Mouse (Mus musculus): ENCODE data around the gene Cep295.
"Not testable (repeated sequence)": the region's sequence is repeated elsewhere in the genome, so short reads cannot be mapped to it uniquely, and the experiment has no call there.

The Cep295 gene

GRCm38 (mm10) chr9:15306398-15307119 lies 51.0 kb downstream of the Cep295 start, which contains the start of gene 4931406C07Rik:
Gene 4931406C07Rik, minus strand, starts transcription at chr9:15306448.
- no peak for DNase-seq (ENCODE audit: low read depth, low spot score)

- peak; percentile 96 for DNase-seq (ENCODE audit: low read depth, low spot score)
Observed at GRCm38 (mm10) chr9:15305503-15306397, 51.8 kb downstream of the Cep295 start, which contains the start of gene Taf1d. Gene Taf1d, plus strand, starts transcription at chr9:15306214.

DNA sequence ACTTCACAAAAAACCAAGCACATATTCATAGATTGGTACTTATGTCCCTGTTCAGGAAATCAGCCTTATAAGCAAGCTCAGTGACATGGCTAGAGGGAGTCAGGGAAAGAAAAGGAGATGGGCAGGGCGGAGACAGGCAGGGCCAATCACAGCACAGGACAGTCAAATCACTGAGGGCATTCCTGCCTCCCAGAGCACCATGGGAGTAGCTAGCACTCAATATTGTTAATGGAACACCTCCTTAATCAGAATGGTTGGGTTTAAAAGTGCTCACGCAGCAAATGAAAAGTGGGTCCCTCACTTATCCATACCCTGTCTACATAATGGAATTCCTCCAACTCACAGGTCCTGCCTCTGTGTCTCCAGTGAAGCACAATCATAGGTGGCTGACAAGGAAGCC lies 54.7 kb downstream of the Cep295 start:
- no peak for DNase-seq (ENCODE audit: low read depth, low spot score)

DNA sequence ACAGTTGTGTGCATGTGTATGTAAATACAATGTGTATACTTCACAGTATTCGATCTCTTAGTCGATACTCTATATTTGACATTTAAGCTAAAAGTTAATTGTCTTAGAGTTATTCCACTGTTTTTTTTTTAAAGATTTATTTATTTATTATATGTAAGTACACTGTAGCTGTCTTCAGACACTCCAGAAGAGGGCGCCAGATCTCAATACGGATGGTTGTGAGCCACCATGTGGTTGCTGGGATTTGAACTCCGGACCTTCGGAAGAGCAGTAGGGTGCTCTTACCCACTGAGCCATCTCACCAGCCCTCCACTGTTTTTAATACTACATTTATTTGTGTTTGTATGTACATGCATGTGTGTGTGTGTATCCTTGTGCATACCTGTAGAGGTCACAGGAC lies 55.6 kb downstream of the Cep295 start:
- DNase-seq (ENCODE audit: low read depth, low spot score), result not testable (repeated sequence)

DNA sequence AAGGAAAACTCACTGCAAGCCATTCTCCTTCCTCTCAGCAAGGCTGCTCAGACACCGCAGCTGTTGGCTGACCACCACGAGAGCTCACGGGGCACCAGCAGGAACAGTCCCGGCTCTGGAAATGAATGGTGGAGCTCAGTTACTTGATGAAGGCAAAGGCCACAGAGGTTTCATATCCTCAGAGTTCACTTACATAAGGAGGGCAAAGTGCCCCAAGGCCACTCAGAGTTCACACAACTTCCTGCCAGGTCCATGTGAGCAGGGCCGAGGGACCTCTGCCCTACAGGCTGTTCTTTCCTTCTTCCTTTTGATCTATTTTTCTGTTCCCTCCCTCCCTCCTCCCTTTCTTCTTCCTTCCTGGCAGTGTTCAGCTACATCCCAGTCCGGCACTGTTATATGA lies 56.2 kb downstream of the Cep295 start:
- no peak for DNase-seq (ENCODE audit: low read depth, low spot score)

DNA sequence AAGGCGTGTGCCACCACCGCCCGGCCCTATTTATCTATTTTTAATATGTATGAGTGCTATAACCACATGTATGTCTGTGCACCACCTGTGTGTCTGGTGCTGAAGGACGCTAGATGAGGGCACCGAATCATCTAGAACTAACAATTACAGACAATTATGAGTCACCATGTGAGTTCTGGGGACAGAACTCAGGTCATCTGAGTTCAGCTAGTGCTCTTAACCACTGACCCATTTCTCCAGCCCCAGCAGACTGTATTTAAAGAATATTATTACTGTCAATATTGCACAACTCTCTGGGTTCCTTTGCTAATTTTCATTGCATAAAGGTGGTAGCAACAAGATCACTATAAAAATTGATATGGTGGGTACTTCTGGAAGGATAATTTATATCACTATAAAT lies 57.5 kb downstream of the Cep295 start:
- DNase-seq (ENCODE audit: low read depth, low spot score), result no peak

- DNase-seq (ENCODE audit: low read depth, low spot score), result no peak
Observed at GRCm38 (mm10) chr9:15298451-15298850, 59.1 kb downstream of the Cep295 start.

GRCm38 (mm10) chr9:15297112-15297511 lies 60.5 kb downstream of the Cep295 start:
- DNase-seq (ENCODE audit: low read depth, low spot score), result no peak

GRCm38 (mm10) chr9:15289251-15289650 lies 68.3 kb downstream of the Cep295 start:
- no peak for DNase-seq (ENCODE audit: low read depth, low spot score)

DNA sequence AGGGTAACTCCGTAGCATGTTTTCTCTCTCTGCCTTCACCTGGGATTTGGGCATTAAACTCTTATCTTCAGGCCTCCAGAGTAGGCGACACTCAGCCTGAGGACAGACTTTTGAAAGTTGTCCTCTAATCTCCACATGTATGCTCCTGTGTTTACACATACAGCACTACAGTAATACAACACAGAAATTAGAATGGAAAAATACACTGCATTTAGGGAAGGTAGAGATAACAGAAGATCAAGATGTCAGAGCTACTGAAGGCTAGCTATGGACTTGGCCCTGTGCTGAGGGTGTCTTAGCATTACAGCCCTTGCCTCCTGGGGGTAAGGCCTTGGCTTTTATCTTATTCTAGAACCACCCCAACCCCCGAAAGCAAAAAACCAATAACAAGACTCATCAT lies 69.2 kb downstream of the Cep295 start:
- DNase-seq (ENCODE audit: low read depth, low spot score), result no peak

GRCm38 (mm10) chr9:15287846-15288245 lies 69.7 kb downstream of the Cep295 start:
- no peak for DNase-seq (ENCODE audit: low read depth, low spot score)

- no peak for DNase-seq (ENCODE audit: low read depth, low spot score)
Observed at GRCm38 (mm10) chr9:15285443-15285842, 72.1 kb downstream of the Cep295 start.

DNA sequence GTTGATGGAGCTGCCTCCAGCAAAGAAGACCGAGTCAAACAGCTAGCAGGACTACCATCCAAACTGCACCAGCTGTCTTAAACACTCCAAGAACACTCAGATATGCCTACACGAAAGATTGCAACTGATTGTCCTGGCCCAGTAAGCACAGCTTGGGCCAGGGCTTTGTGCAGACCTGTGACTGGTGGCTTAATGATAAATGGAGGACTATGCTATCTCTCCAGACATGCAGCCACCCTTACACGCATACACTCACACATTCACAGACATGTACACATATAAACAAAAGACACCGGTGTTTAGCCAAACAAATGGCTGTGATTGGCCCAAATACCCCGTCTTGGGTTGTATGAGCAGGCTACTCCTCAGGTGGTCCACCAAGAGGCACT lies 77.1 kb downstream of the Cep295 start:
- DNase-seq (ENCODE audit: low read depth, low spot score), result peak; percentile 6

DNA sequence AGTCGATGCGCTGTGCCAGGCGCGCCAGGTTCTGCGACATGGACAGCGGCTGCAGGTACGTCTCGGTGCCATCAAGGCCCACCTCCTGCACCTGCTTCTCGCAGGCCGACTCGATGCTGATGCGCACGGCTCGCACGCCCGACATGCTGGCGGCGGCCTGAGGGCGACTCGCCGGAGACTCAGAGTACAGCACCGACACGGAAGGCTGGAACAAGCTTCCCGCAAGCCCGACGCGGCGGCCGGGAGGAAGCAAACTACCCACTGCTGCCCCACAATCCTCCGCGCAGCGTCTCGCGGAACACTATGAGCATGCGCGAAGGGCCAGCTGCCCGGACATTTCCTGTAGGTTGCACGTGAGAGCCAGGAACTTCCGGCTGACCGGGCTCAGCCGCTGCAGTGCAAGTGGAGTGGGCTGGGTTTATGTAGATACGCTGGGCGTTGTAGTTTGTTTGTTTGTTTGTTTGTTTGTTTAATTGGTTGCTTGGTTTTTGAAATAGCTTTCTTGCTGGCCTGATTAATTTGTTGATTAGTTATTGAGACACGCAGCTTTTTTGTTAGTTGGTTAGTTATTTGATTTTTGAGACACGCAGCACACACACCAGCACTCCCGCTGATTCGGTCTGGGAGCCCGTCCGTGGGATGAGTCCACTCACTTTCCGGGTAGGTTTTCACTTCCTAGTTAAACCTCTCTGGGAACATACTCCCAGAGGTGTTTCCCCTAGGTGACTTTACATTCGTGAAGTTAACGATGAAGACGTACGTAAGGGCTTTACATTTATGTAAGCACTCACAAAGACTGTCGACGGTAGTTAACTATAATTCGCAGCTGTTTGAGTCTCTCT lies 77.7 kb downstream of the Cep295 start, which contains the start of gene Med17:
Med17 (minus strand) TSS at position 283 of the 842 bp plus-strand sequence.
- DNase-seq (ENCODE audit: low read depth, low spot score), result peak; percentile 96

GRCm38 (mm10) chr9:15279139-15279648 lies 78.4 kb downstream of the Cep295 start:
- no peak for DNase-seq (ENCODE audit: low read depth, low spot score)

GRCm38 (mm10) chr9:15278343-15278742 lies 79.2 kb downstream of the Cep295 start:
- DNase-seq (ENCODE audit: low read depth, low spot score), result no peak

DNA sequence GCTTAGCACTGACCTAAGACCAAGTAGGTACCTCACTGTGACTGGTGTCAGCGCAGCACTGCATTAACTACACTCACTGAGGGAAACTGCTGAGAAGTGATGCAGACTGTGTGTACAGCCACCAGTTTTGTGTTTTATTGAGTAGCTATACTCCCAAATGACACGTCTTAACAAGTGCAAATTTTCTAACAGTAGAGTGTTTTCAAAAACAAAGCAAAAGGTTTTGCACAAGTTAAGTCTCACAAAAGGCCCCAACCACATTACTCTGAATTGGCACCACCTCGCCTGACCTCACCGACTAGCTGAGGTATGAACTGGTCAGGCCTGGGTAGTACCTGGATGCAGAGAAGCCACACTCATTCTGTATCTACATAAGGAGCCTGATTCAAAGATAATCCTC lies 80.7 kb downstream of the Cep295 start:
- DNase-seq (ENCODE audit: low read depth, low spot score), result no peak

DNA sequence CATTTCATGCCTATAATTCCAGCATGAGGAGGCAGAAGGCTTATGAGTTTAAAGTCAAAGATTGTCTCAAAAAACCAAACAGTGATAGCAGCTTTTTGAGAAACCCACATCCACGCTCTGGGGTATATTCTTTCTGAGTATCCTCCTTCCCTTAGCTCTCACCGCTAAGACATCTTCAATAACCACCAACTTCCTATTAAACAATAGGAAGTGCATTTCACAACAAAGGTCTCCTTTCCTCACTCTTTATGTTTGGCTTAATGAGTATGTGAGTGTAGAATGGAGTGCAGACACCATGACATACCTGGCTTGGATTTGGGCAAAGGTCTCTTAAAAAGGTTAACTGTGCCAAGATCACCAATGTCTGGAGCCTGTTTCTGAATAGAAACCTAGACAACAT lies 83.6 kb downstream of the Cep295 start:
- no peak for DNase-seq (ENCODE audit: low read depth, low spot score)
